Mouse (Mus musculus) Muller cell, postnatal 12 days (primary cell): ENCODE data around the gene Tmem179.
A peak's percentile ranks its signal among the peaks of the same experiment; 100 is the strongest.

ENCODE experiments used
- DNase-seq: peaks from one replicate; pipeline ENCODE4 v3.0.0-alpha.2; 2015; ENCODE audit errors: inconsistent ontology term

Gene Tmem179

GRCm38 (mm10) chr12:112463750-112464444 lies 52.6 kb downstream of the Tmem179 start:
- DNase-seq = no peak

- DNase-seq = no peak
Measured at GRCm38 (mm10) chr12:112463209-112463608, 53.3 kb downstream of the Tmem179 start.

- DNase-seq = no peak
Measured at GRCm38 (mm10) chr12:112462423-112462822, 54.1 kb downstream of the Tmem179 start.

- DNase-seq = peak; percentile 82
Measured at GRCm38 (mm10) chr12:112457839-112458238, 58.7 kb downstream of the Tmem179 start.

GRCm38 (mm10) chr12:112456144-112456713 lies 60.3 kb downstream of the Tmem179 start:
- no peak for DNase-seq

GRCm38 (mm10) chr12:112451826-112452225 lies 64.7 kb downstream of the Tmem179 start:
- no peak for DNase-seq

GRCm38 (mm10) chr12:112451381-112451780 lies 65.2 kb downstream of the Tmem179 start:
- DNase-seq = no peak

- DNase-seq = no peak
Measured at GRCm38 (mm10) chr12:112450883-112451282, 65.7 kb downstream of the Tmem179 start.
